Mouse (Mus musculus): Measurements from ENCODE around the gene Stac3.

Stac3 gene

GRCm38 (mm10) chr10:127500894-127501893 lies at the start of gene Stac3:
TSS of gene Stac3 (plus strand) at chr10:127501686.
- in situ Hi-C loops (cut with MboI, MseI): no loop called here

GRCm38 (mm10) chr10:127453701-127454100 lies 47.8 kb upstream of the Stac3 start:
- in situ Hi-C loops (cut with MboI, MseI): no loop called here

- in situ Hi-C loops (cut with MboI, MseI): no loop called here
Observed at GRCm38 (mm10) chr10:127462411-127463096, 38.9 kb upstream of the Stac3 start.

- in situ Hi-C loops (cut with MboI, MseI): no loop called here
Observed at GRCm38 (mm10) chr10:127471281-127471988, 30.1 kb upstream of the Stac3 start.

- in situ Hi-C loops (cut with MboI, MseI): no loop called here
Observed at GRCm38 (mm10) chr10:127472722-127473121, 28.8 kb upstream of the Stac3 start.

- in situ Hi-C loops (cut with MboI, MseI): no loop called here
Observed at GRCm38 (mm10) chr10:127475175-127475574, 26.3 kb upstream of the Stac3 start.

- in situ Hi-C loops (cut with MboI, MseI): no loop called here
Observed at GRCm38 (mm10) chr10:127476541-127476940, 24.9 kb upstream of the Stac3 start.

GRCm38 (mm10) chr10:127477301-127477700 lies 24.2 kb upstream of the Stac3 start:
- in situ Hi-C loops (cut with MboI, MseI): no loop called here

- in situ Hi-C loops (cut with MboI, MseI): no loop called here
Observed at GRCm38 (mm10) chr10:127479131-127479530, 22.4 kb upstream of the Stac3 start.

- in situ Hi-C loops (cut with MboI, MseI): no loop called here
Observed at GRCm38 (mm10) chr10:127480833-127481813, 20.4 kb upstream of the Stac3 start.

GRCm38 (mm10) chr10:127485235-127485634 lies 16.3 kb upstream of the Stac3 start:
- in situ Hi-C loops (cut with MboI, MseI): no loop called here

GRCm38 (mm10) chr10:127488856-127489255 lies 12.6 kb upstream of the Stac3 start:
- in situ Hi-C loops (cut with MboI, MseI): no loop called here

GRCm38 (mm10) chr10:127490160-127491127 lies 11.0 kb upstream of the Stac3 start:
- in situ Hi-C loops (cut with MboI, MseI): no loop called here

- in situ Hi-C loops (cut with MboI, MseI): no loop called here
Observed at GRCm38 (mm10) chr10:127491128-127491512, 10.4 kb upstream of the Stac3 start.

- in situ Hi-C loops (cut with MboI, MseI): no loop called here
Observed at GRCm38 (mm10) chr10:127492118-127492517, 9.4 kb upstream of the Stac3 start.

GRCm38 (mm10) chr10:127496156-127496555 lies 5.3 kb upstream of the Stac3 start:
- in situ Hi-C loops (cut with MboI, MseI): no loop called here

GRCm38 (mm10) chr10:127499516-127499915 lies 2.0 kb upstream of the Stac3 start:
- in situ Hi-C loops (cut with MboI, MseI): no loop called here

GRCm38 (mm10) chr10:127500042-127500441 lies 1.4 kb upstream of the Stac3 start:
- in situ Hi-C loops (cut with MboI, MseI): no loop called here

GRCm38 (mm10) chr10:127508239-127508638 lies 6.8 kb downstream of the Stac3 start:
- in situ Hi-C loops (cut with MboI, MseI): loop anchor here (5.0 kb wide), 1 partner anchor 34 kb away; no protein-coding TSS in a partner anchor
